Mouse (Mus musculus) midbrain, postnatal 0 days (tissue): ENCODE results near the gene Zfp605. TPM values are rescaled to one million over a fixed set of nuclear protein-coding genes. Genes with fewer than 3 reads are reported as not detected.
"Not testable (repeated sequence)": the region's sequence is repeated elsewhere in the genome, so short reads cannot be mapped to it uniquely, and the experiment has no call there.

Experiments used
- ATAC-seq: fragments of 200-750 bp; cut with Nextera tagmentation; 2 replicates; pipeline ENCODE4 v1.8.0; 2017; ENCODE audit warnings: moderate number of reproducible peaks, mild to moderate bottlenecking, moderate TSS enrichment, moderate library complexity; ENCODE audit not compliant: low FRiP score
- DNase-seq: peaks from one replicate; pipeline ENCODE4 v3.0.0-alpha.2; 2015; ENCODE audit warnings: low spot score
- H3K27ac ChIP-seq: fragments of 300-500 bp; sonication (generic); 2 replicates; pipeline ENCODE4 v1.5.1; 2014; ENCODE audit warnings: low read depth, mild to moderate bottlenecking, low read length, mixed read lengths
- H3K27me3 ChIP-seq: fragments of 300-500 bp; sonication (generic); 2 replicates; pipeline ENCODE4 v1.6.1; 2014; ENCODE audit warnings: low read length, control low read depth, mixed read lengths; ENCODE audit not compliant: insufficient read depth
- H3K36me3 ChIP-seq: fragments of 300-500 bp; sonication (generic); 2 replicates; pipeline ENCODE4 v1.6.1; 2014; ENCODE audit warnings: low read length, control low read depth, mixed read lengths; ENCODE audit not compliant: insufficient read depth
- H3K4me1 ChIP-seq: fragments of 300-500 bp; sonication (generic); 2 replicates; pipeline ENCODE4 v1.6.1; 2014; ENCODE audit warnings: mild to moderate bottlenecking, control low read depth, antibody characterized with exemption, low read length, mixed read lengths; ENCODE audit not compliant: insufficient read depth
- H3K4me2 ChIP-seq: fragments of 300-500 bp; sonication (generic); 2 replicates; pipeline ENCODE4 v1.6.1; 2014; ENCODE audit warnings: low read depth, mild to moderate bottlenecking, low read length, mixed read lengths; ENCODE audit not compliant: poor library complexity, severe bottlenecking
- H3K4me3 ChIP-seq: fragments of 300-500 bp; sonication (generic); 2 replicates; pipeline ENCODE4 v1.5.1; 2014; ENCODE audit warnings: low read depth, mild to moderate bottlenecking, low read length, moderate library complexity
- H3K9ac ChIP-seq: fragments of 300-500 bp; sonication (generic); replicated peaks from 2 replicates; pipeline ENCODE4 v1.6.1; 2014; ENCODE audit warnings: mild to moderate bottlenecking, low read length, moderate library complexity, mixed read lengths; ENCODE audit not compliant: poor library complexity, severe bottlenecking
- H3K9me3 ChIP-seq: fragments of 300-500 bp; sonication (generic); 2 replicates; pipeline ENCODE4 v1.6.1; 2016; ENCODE audit warnings: low read length, control low read depth
- CTCF ChIP-seq: IDR thresholded peaks from 2 replicates; pipeline ENCODE4 v1.5.1; 2016; ENCODE audit warnings: antibody characterized with exemption, mild to moderate bottlenecking
- WGBS: fragments of 180-500 bp; shearing (Covaris S2); extraction: QIAGEN DNeasy Blood & Tissue Kit; methylation state at CpG from one replicate; pipeline ENCODE4 v1.1.7; 2014; 5-methylcytosine and 5-hydroxymethylcytosine counted together
- polyA plus RNA-seq: library from polyadenylated mRNA; unstranded; fragments of >200 nt; fragmentation: Nextera tagmentation; extraction: Ambion mirVana; gene quantifications from 2 replicates; pipeline ENCODE4 v1.2.1, GENCODE M21; 2015
- total RNA-seq: library from RNA; depleted of rRNA; stranded (reverse); fragments of >200 nt; gene quantifications from 2 replicates; pipeline ENCODE4 v1.2.3, GENCODE M21; 2014; rRNA removed

The Zfp605 gene
- 10.9 and 16.4 TPM in 2 replicates for total RNA-seq
- polyA plus RNA-seq, result 14.7 and 16.8 TPM in 2 replicates

GRCm38 (mm10) chr5:110109991-110110441, at the start of gene Zfp605:
Gene Zfp605 (plus strand): TSS chr5:110110092.
- H3K27ac ChIP-seq, result peak within 1 kb of the TSS; percentile 77
- H3K9me3 ChIP-seq, result no peaks in the 10 kb centered on the region
- peak within 1 kb of the TSS; percentile 62 for H3K4me2 ChIP-seq
- DNase-seq, result peak; percentile 94
- WGBS, result under 1% methylated on average over 12 of the region's 12 CpGs
- no peaks in the 10 kb centered on the region for H3K27me3 ChIP-seq
- ATAC-seq, result peak; percentile 68
- peaks cover 22% of the 10 kb centered on the region for H3K36me3 ChIP-seq
- TF ChIP-seq CTCF, result no peak
- peaks cover 11% of the 10 kb centered on the region; the same call in 1 of the 2 replicates for H3K4me1 ChIP-seq
- peak within 1 kb of the TSS; percentile 60 for H3K4me3 ChIP-seq
- peak within 1 kb of the TSS; percentile 77 for H3K9ac ChIP-seq

GRCm38 (mm10) chr5:110072413-110072812, 37.5 kb upstream of the Zfp605 start, which contains the start of gene Gm17655:
Gene Gm17655 (minus strand): TSS chr5:110072513.
- not testable (repeated sequence) for H3K36me3 ChIP-seq, H3K4me3 ChIP-seq, H3K9ac ChIP-seq, DNase-seq, ATAC-seq, H3K4me2 ChIP-seq, H3K27me3 ChIP-seq, H3K27ac ChIP-seq, H3K4me1 ChIP-seq
- WGBS, result 94% methylated on average over 2 of the region's 2 CpGs
- peaks cover 27% of the 10 kb centered on the region for H3K9me3 ChIP-seq

- 84% methylated on average over 4 of the region's 4 CpGs for WGBS
- Histone ChIP-seq H3K4me3 (no peak overlapping the region), H3K36me3 (no peaks in the 10 kb centered on the region), H3K27me3 (no peaks in the 10 kb centered on the region), H3K4me1 (no peaks in the 10 kb centered on the region), H3K9ac (no peak overlapping the region), H3K4me2 (no peak overlapping the region), H3K27ac (no peak overlapping the region), H3K9me3 (peaks cover 6% of the 10 kb centered on the region; the same call in 1 of the 2 replicates)
- DNase-seq, result no peak
- no peak for ATAC-seq
- TF ChIP-seq CTCF, result no peak
Measured at GRCm38 (mm10) chr5:110082961-110083360, 26.9 kb upstream of the Zfp605 start.

- H3K4me3 ChIP-seq, result no peak overlapping the region
- no peak overlapping the region for H3K27ac ChIP-seq
- no peaks in the 10 kb centered on the region for H3K36me3 ChIP-seq
- H3K9ac ChIP-seq, result no peak overlapping the region
- no peak for TF ChIP-seq CTCF
- H3K4me1 ChIP-seq, result no peaks in the 10 kb centered on the region
- H3K4me2 ChIP-seq, result no peak overlapping the region
- 0 out of 2 replicates have a peak, but pooled peaks cover 3% of the 10 kb centered on the region for H3K9me3 ChIP-seq
- no peak for DNase-seq
- no peak for ATAC-seq
- WGBS, result 44% methylated on average over 14 of the region's 14 CpGs
- H3K27me3 ChIP-seq, result no peaks in the 10 kb centered on the region
Measured at GRCm38 (mm10) chr5:110086161-110086866, 23.6 kb upstream of the Zfp605 start.

- no peak overlapping the region for H3K27ac ChIP-seq
- H3K27me3 ChIP-seq, result no peaks in the 10 kb centered on the region
- TF ChIP-seq CTCF, result no peak
- no peaks in the 10 kb centered on the region for H3K9me3 ChIP-seq
- H3K4me3 ChIP-seq, result no peak overlapping the region
- no peak for DNase-seq
- H3K36me3 ChIP-seq, result no peaks in the 10 kb centered on the region
- no peak overlapping the region for H3K4me2 ChIP-seq
- WGBS, result 80% methylated on average over 2 of the region's 2 CpGs
- ATAC-seq, result no peak
- H3K4me1 ChIP-seq, result no peaks in the 10 kb centered on the region
- H3K9ac ChIP-seq, result no peak overlapping the region
Measured at GRCm38 (mm10) chr5:110091546-110091945, 18.3 kb upstream of the Zfp605 start.
